Mouse (Mus musculus) heart, postnatal 0 days (tissue): Measurements from ENCODE around the gene Kcnj12.

Source experiments
- CTCF ChIP-seq: IDR thresholded peaks from 2 replicates; pipeline ENCODE4 v1.5.1; 2016; ENCODE audit warnings: antibody characterized with exemption, control low read depth, low read depth
- EP300 ChIP-seq: IDR thresholded peaks from 2 replicates; pipeline ENCODE4 v1.6.1; 2016; ENCODE audit warnings: antibody characterized with exemption, low read depth

DNA sequence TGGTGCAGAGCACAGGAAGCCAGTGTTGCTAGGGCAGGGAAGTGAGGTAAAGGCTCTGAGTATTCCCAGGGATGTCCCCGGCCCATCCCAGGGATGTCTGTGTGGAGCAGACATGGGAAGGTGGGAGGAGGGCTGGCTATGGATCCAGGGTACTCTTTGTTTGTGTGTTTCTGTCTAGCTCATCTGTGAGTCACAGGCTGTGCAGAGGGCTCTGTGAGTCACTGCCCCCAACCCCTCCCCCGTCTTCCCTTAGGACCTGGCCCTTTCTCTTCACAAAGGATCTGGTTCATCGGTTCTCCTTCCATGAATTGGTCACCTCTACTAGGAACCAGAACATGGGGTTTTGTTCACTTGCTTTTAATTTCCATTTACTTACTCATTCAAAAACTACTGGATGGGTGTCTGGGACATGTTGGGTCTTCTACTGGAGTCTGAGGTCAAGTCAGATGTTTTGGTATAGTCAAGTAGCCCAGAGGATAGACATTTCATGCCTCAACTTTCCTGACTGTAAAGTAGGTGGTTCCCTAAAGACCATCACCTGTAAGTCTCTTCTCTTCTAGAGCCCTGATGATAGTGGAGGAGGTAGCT is 97.7 kb downstream of the Kcnj12 start:
- TF ChIP-seq EP300: no peak
- no peak for TF ChIP-seq CTCF
